Mouse (Mus musculus): ENCODE results near the gene OR5BS1P. TPM values are rescaled to one million over a fixed set of nuclear protein-coding genes. Genes with fewer than 3 reads are reported as not detected.
"Not testable (repeated sequence)": the region's sequence is repeated elsewhere in the genome, so short reads cannot be mapped to it uniquely, and the experiment has no call there.

The OR5BS1P gene
- total RNA-seq (2022), result not detected

GRCm38 (mm10) chr15:98469596-98469995 is at the start of gene OR5BS1P:
Gene OR5BS1P (plus strand): TSS chr15:98469896.
- no peak for DNase-seq

GRCm38 (mm10) chr15:98420897-98421296 is 48.8 kb upstream of the OR5BS1P start:
- DNase-seq, result no peak

- DNase-seq, result no peak
Observed at GRCm38 (mm10) chr15:98424326-98424725, 45.4 kb upstream of the OR5BS1P start.

GRCm38 (mm10) chr15:98424753-98425152 is 44.9 kb upstream of the OR5BS1P start:
- no peak for DNase-seq

- DNase-seq, result no peak
Observed at GRCm38 (mm10) chr15:98425188-98425587, 44.5 kb upstream of the OR5BS1P start.

- DNase-seq, result not testable (repeated sequence)
Observed at GRCm38 (mm10) chr15:98430925-98431324, 38.8 kb upstream of the OR5BS1P start, which contains the start of gene Olfr282. Gene Olfr282 (plus strand): TSS chr15:98431225.

- DNase-seq, result peak; percentile 32
Observed at GRCm38 (mm10) chr15:98444561-98444960, 25.1 kb upstream of the OR5BS1P start.

- no peak for DNase-seq
Observed at GRCm38 (mm10) chr15:98448521-98448920, 21.2 kb upstream of the OR5BS1P start.

GRCm38 (mm10) chr15:98452288-98452687 is 17.4 kb upstream of the OR5BS1P start, which contains the start of gene Olfr281:
Gene Olfr281 (plus strand): TSS chr15:98452588.
- DNase-seq, result no peak

GRCm38 (mm10) chr15:98471539-98471938 is 1.8 kb downstream of the OR5BS1P start:
- DNase-seq, result no peak

- no peak for DNase-seq
Observed at GRCm38 (mm10) chr15:98474958-98475357, 5.3 kb downstream of the OR5BS1P start.

GRCm38 (mm10) chr15:98475382-98475781 is 5.7 kb downstream of the OR5BS1P start:
- peak; percentile 7 for DNase-seq

- DNase-seq, result no peak
Observed at GRCm38 (mm10) chr15:98476281-98476680, 6.6 kb downstream of the OR5BS1P start.

GRCm38 (mm10) chr15:98479568-98480102 is 9.9 kb downstream of the OR5BS1P start:
- DNase-seq, result no peak

- DNase-seq, result no peak
Observed at GRCm38 (mm10) chr15:98482701-98483100, 13.0 kb downstream of the OR5BS1P start, which contains the start of gene Lalba. Gene Lalba (minus strand): TSS chr15:98482721.

- DNase-seq, result no peak
Observed at GRCm38 (mm10) chr15:98483907-98484886, 14.5 kb downstream of the OR5BS1P start.

- no peak for DNase-seq
Observed at GRCm38 (mm10) chr15:98486433-98487021, 16.8 kb downstream of the OR5BS1P start.

GRCm38 (mm10) chr15:98491332-98491731 is 21.6 kb downstream of the OR5BS1P start:
- no peak for DNase-seq

- DNase-seq, result no peak
Observed at GRCm38 (mm10) chr15:98492102-98492501, 22.4 kb downstream of the OR5BS1P start, which contains the start of gene Olfr279. Gene Olfr279 (plus strand): TSS chr15:98492402.

- no peak for DNase-seq
Observed at GRCm38 (mm10) chr15:98497631-98498030, 27.9 kb downstream of the OR5BS1P start.

GRCm38 (mm10) chr15:98503317-98503716 is 33.6 kb downstream of the OR5BS1P start:
- no peak for DNase-seq

GRCm38 (mm10) chr15:98504514-98504913 is 34.8 kb downstream of the OR5BS1P start:
- DNase-seq, result no peak

Data from adrenal gland, adult 8-10 months (tissue).